8 mouse cellular contexts compared by ENCODE assay signal in the genomic region with DNA sequence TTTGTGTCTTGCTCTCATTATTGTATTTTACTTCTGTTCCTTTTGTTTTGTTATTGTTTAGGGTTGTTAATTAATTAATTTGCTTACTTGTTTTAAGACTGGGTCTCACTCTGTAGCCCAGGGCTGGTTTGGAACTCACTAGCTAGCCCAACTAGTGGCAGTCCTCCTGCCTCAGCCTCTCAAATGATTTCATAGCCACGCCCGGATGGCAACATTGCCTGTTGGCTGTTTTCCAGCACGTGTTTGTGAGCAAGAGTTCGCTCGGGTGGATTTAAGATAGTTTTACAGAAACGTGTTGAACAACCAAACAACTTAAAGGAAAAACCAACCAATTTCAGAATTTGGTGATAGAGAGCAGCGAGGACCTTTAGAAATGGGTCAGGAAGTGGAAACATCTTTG. TPM values are rescaled to one million over a fixed set of nuclear protein-coding genes. Genes with fewer than 3 reads are reported as not detected.
DNase-seq lines count a peak whose midpoint lies in the region; ATAC-seq and TF ChIP-seq lines count a peak whose summit lies in the region.

No protein-coding gene starts in this region.

- H3K9ac ChIP-seq in kidney, embryonic 15.5 days = no peak overlapping the region
- H3K9ac ChIP-seq in heart, embryonic 14.5 days (ENCODE audit: low read length) = no peak overlapping the region; the same call in 1 of the 2 replicates
- no peak overlapping the region for H3K9ac ChIP-seq in midbrain, embryonic 11.5 days (ENCODE audit: low read length)

- no peaks in the 10 kb centered on the region for H3K9me3 ChIP-seq in kidney, embryonic 15.5 days (replicated peaks)
- H3K9me3 ChIP-seq in heart, embryonic 14.5 days (ENCODE audit: control insufficient read depth, low read length) = no peaks in the 10 kb centered on the region
- no peaks in the 10 kb centered on the region for H3K9me3 ChIP-seq in midbrain, embryonic 11.5 days (ENCODE audit: control insufficient read depth, low read length)

- no peak for DNase-seq in kidney, postnatal 36 days
- DNase-seq in brain, embryonic 14.5 days (ENCODE audit: low read depth) = peak; percentile 18
- DNase-seq in midbrain, embryonic 11.5 days (ENCODE audit: low spot score, missing footprints) = no peak
- no peak for DNase-seq in adrenal gland, postnatal 25 days
- DNase-seq in retina, postnatal 1 day = no peak
- DNase-seq in layer of hippocampus, postnatal 14 days (ENCODE audit: low spot score in 2 of 2) = no peak

- H3K4me3 ChIP-seq in kidney, embryonic 15.5 days (replicated peaks) = peak overlapping the region; percentile 77
- H3K4me3 ChIP-seq in heart, embryonic 14.5 days (ENCODE audit: control insufficient read depth in 1 of 2, insufficient read depth in 1 of 2, low read depth in 1 of 2, low read length in 2 of 2) = peak overlapping the region in 1 of 2 experiments; percentile 68; a peak in 2 of 4 replicates
- peak overlapping the region; percentile 66; the same call in 1 of the 2 replicates for H3K4me3 ChIP-seq in midbrain, embryonic 11.5 days (ENCODE audit: low read depth, low read length)

- no peak overlapping the region for H3K27ac ChIP-seq in kidney, embryonic 15.5 days
- no peak overlapping the region for H3K27ac ChIP-seq in heart, embryonic 14.5 days (replicated peaks in 1 of 2; ENCODE audit: control insufficient read depth in 1 of 2, insufficient read depth in 1 of 2, low read depth in 2 of 2, low read length in 2 of 2)
- no peak overlapping the region for H3K27ac ChIP-seq in midbrain, embryonic 11.5 days (ENCODE audit: low read depth, low read length)

- H3K4me1 ChIP-seq in kidney, embryonic 15.5 days = peaks cover 19% of the 10 kb centered on the region
- peaks cover 4 to 10% of the 10 kb centered on the region in 2 experiments; a peak in 2 of 4 replicates for H3K4me1 ChIP-seq in heart, embryonic 14.5 days (ENCODE audit: control insufficient read depth in 2 of 2, insufficient read depth in 2 of 2, low read length in 2 of 2)
- no peaks in the 10 kb centered on the region; the same call in 1 of the 2 replicates for H3K4me1 ChIP-seq in midbrain, embryonic 11.5 days (ENCODE audit: control insufficient read depth, insufficient read depth, low read length)

- TF ChIP-seq CTCF in brain, embryonic 14.5 days (IDR thresholded peaks at IDR 0.05; ENCODE audit: borderline replicate concordance, extremely low read depth, insufficient read depth, insufficient read length) = no peak

- peak overlapping the region; percentile 95 for H3K4me2 ChIP-seq in kidney, embryonic 15.5 days
- H3K4me2 ChIP-seq in heart, embryonic 14.5 days (ENCODE audit: low read length) = peak overlapping the region; percentile 99
- H3K4me2 ChIP-seq in midbrain, embryonic 11.5 days = no peak overlapping the region

- no peaks in the 10 kb centered on the region for H3K27me3 ChIP-seq in kidney, embryonic 15.5 days
- H3K27me3 ChIP-seq in heart, embryonic 14.5 days (ENCODE audit: control insufficient read depth, insufficient read depth, low read length) = no peaks in the 10 kb centered on the region
- H3K27me3 ChIP-seq in midbrain, embryonic 11.5 days (ENCODE audit: control insufficient read depth, insufficient read depth, low read length) = no peaks in the 10 kb centered on the region

- no peaks in the 10 kb centered on the region for H3K36me3 ChIP-seq in kidney, embryonic 15.5 days
- no peaks in the 10 kb centered on the region for H3K36me3 ChIP-seq in heart, embryonic 14.5 days (ENCODE audit: control insufficient read depth, insufficient read depth, low read length)
- H3K36me3 ChIP-seq in midbrain, embryonic 11.5 days (ENCODE audit: control insufficient read depth, insufficient read depth, low read length) = no peaks in the 10 kb centered on the region

- TF ChIP-seq POLR2A in brain, embryonic 14.5 days (IDR thresholded peaks at IDR 0.05; ENCODE audit: borderline replicate concordance, extremely low read depth, insufficient read depth, insufficient read length, poor library complexity, severe bottlenecking) = no peak

- no peak for ATAC-seq in kidney, embryonic 15.5 days (replicated peaks; ENCODE audit: low FRiP score)
- no peak for ATAC-seq in heart, embryonic 14.5 days (ENCODE audit: insufficient number of reproducible peaks, insufficient read depth, low FRiP score, low read depth)
- ATAC-seq in midbrain, embryonic 11.5 days (ENCODE audit: low FRiP score) = no peak

- 76% methylated on average over 7 of the region's 7 CpGs for WGBS in kidney, embryonic 15.5 days
- WGBS in heart, embryonic 14.5 days = 75% methylated on average over 7 of the region's 7 CpGs
- 81% methylated on average over 7 of the region's 7 CpGs for WGBS in midbrain, embryonic 11.5 days

RNA-seq across cellular contexts. Expression of a gene that starts 1.3 kb away (rescaled TPM):
- polyA plus RNA-seq in kidney, embryonic 15.5 days (2015; fragmentation: Nextera tagmentation; extraction: Ambion mirVana) = 78.0 and 94.1 TPM in 2 replicates
- polyA plus RNA-seq in brain, embryonic 14.5 days (2012; rRNA removed) = 12.5 and 37.3 TPM in 2 replicates
- polyA plus RNA-seq in heart, embryonic 14.5 days (2014; fragmentation: Nextera tagmentation; extraction: Ambion mirVana) = 28.3 and 34.7 TPM in 2 replicates
- 42.1 and 44.1 TPM in 2 replicates for polyA plus RNA-seq in midbrain, embryonic 11.5 days (2014; fragmentation: Nextera tagmentation; extraction: Ambion mirVana)
- 18.0 and 18.6 TPM in 2 replicates for total RNA-seq in adrenal gland, postnatal 25 days (2021)
- 10 to 100 TPM; 15.9 to 17.1 TPM for total RNA-seq in layer of hippocampus, postnatal 14 days (2021)
